Mouse (Mus musculus) layer of hippocampus, adult 2 months (tissue): ENCODE measurements at regions not wholly inside any gene's neighbourhood (a gene's known extent, or its start where the extent isn't known, plus 50 kb on each side); places are given as distances from the start of the nearest gene placed in this dataset.

Experiments
- DNase-seq, 2 experiments: peaks; one replicate each; pipeline ENCODE4 v3.0.0; 2022; ENCODE audit warnings: low spot score in 2 of 2
- H3K27ac ChIP-seq: fragments of 200-600 bp; 2 replicates; pipeline ENCODE4 v1.8.1; 2022
- H3K4me3 ChIP-seq: fragments of 200-600 bp; 2 replicates; pipeline ENCODE4 v1.8.1; 2022; ENCODE audit warnings: mild to moderate bottlenecking
- CTCF ChIP-seq: fragments of 200-600 bp; conservative IDR thresholded peaks from 2 replicates; pipeline ENCODE4 v1.8.1; 2022; ENCODE audit warnings: antibody characterized with exemption, mild to moderate bottlenecking, moderate library complexity

DNA sequence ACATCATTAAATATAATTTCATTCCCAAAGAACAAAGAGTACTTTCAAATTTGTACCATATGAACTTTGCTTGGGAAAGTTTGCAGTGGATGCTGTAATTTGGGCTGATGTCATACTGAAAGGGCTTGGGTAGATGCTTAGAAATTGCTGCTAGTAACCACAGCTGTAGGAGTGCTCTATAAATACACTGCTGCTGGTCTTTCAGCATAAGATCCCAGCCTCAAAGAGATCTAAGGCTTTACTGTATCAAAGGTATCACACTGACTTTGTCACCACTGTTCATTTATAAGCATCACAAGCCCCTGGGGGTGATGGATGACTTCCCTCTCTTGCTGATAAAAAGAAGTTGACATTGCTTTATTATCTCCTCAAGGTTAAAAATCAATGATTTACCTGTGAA is 497.2 kb downstream of the Pla2g4a start:
- TF ChIP-seq CTCF = no peak
- no peak overlapping the region for H3K27ac ChIP-seq
- no peak overlapping the region for H3K4me3 ChIP-seq
- DNase-seq = no peak

DNA sequence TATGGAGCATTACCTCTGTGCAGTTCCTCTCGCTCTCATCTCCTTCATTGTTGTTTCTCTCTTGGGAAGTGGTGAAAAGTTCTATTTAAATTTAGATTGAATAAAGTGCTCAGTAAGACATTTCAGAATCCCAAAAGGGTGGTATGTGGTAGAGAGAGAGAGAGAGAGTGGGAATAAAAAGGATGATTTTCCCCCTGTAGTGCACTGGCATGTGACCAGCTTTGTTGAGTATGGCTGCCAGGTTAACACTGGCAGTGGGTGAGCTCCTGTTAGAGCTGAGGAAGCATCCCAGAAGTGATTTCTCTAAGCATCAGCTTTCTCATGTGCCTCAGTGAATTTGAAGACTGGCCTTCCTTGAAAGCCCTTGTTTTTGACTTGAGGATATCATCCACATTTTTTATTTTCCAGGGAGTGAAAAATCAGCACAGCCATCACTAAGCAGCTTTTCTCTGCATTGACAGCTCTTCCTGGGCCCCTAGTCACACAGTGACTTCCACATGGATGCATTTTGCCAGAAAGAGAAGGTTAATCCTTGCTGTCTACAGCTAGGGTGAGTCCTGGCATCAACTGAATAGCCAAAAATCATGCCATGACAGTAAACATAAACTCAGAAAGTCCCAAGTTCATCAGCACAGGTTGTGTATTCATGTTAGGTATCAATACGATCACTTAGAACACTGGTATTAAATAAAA is 511.1 kb downstream of the Pla2g4a start:
- no peak for TF ChIP-seq CTCF
- no peak for DNase-seq
- H3K27ac ChIP-seq = no peak overlapping the region
- no peak overlapping the region for H3K4me3 ChIP-seq

DNA sequence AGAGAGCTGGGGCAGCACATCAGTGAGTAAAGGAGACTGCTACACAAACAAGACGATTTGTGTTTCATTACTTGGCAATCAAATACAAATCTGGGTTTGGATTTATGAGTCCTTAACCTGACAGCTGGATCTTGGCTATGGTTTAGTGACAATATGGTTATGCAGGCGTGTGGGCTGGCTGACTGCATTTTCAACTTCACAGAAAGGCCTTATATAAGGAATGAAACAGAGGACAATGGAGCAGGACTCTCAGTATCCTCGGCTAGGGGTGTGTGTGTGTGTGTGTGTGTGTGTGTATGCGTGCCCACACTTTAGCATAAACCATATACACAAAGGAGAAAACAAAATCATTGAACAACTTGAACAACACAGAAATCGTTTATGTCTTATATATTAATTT is 512.6 kb downstream of the Pla2g4a start:
- Histone ChIP-seq H3K4me3 (no peak overlapping the region), H3K27ac (0 out of 2 replicates have a peak overlapping the region, but pooled peaks have one; percentile 10)
- no peak for TF ChIP-seq CTCF
- DNase-seq = peak in 1 of 2 experiments; percentile 2

DNA sequence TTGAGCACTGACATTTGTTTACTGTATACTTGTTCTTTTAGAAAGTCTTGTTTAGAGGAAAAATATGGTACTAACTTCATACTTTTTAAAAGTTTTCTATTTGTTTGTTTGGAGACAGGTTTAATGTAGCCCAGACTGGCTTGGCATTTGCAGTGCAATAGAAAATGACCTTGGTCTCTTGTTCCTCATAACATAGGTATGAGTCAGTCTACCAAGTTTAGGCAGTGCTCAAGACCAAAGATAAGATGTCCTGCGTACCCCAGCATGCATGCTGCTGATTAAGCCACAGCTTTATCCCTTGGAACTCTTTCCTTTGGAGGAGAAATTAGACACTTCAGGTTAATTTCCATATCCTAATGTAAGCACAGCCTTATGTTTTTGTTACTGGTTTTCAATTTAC is 550.1 kb downstream of the Pla2g4a start:
- DNase-seq = no peak
- no peak for TF ChIP-seq CTCF
- no peak overlapping the region for H3K27ac ChIP-seq
- no peak overlapping the region for H3K4me3 ChIP-seq

DNA sequence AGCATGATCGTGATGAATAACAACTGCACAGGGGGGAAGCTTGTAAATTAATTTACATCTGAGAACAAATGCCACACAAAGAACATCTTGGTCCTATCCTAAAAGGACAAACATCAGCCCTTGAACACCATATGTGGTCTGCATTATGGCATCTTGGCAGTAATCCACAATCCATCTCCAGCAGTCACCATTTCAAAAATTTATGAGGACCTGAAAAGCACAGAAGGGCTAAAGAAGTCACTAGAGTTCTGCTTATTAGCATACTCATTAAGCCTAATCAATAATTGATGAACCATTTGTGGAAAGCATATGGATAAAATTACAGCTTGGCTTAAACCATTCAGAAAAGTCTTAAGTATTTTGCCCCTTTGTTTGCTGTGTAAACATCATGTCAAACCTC is 555.7 kb downstream of the Pla2g4a start:
- no peak for DNase-seq
- no peak overlapping the region for H3K4me3 ChIP-seq
- no peak for TF ChIP-seq CTCF
- H3K27ac ChIP-seq = no peak overlapping the region

GRCm38 (mm10) chr1:149388706-149389105 is 572.4 kb downstream of the Pla2g4a start:
- Histone ChIP-seq H3K27ac (no peak overlapping the region), H3K4me3 (no peak overlapping the region)
- TF ChIP-seq CTCF = no peak
- no peak for DNase-seq

GRCm38 (mm10) chr1:149351338-149351907 is 609.7 kb downstream of the Pla2g4a start:
- no peak for DNase-seq
- H3K27ac ChIP-seq = peak overlapping the region; percentile 62; the same call in 1 of the 2 replicates
- no peak overlapping the region for H3K4me3 ChIP-seq
- TF ChIP-seq CTCF = no peak

- no peak for DNase-seq
- no peak overlapping the region for H3K27ac ChIP-seq
- H3K4me3 ChIP-seq = no peak overlapping the region
- no peak for TF ChIP-seq CTCF
These were observed 613.7 kb downstream of the Pla2g4a start for GRCm38 (mm10) chr1:149347359-149347758.

GRCm38 (mm10) chr1:149338158-149338557 is 622.9 kb downstream of the Pla2g4a start:
- DNase-seq = no peak
- Histone ChIP-seq H3K27ac (no peak overlapping the region), H3K4me3 (no peak overlapping the region)
- TF ChIP-seq CTCF = no peak

- no peak overlapping the region for H3K27ac ChIP-seq
- no peak overlapping the region for H3K4me3 ChIP-seq
- no peak for DNase-seq
- no peak for TF ChIP-seq CTCF
These were observed 628.9 kb downstream of the Pla2g4a start for GRCm38 (mm10) chr1:149332239-149332638.

GRCm38 (mm10) chr1:149327171-149327570 is 633.9 kb downstream of the Pla2g4a start:
- DNase-seq = no peak
- Histone ChIP-seq H3K27ac (no peak overlapping the region), H3K4me3 (no peak overlapping the region)
- peak; percentile 54 for TF ChIP-seq CTCF

DNA sequence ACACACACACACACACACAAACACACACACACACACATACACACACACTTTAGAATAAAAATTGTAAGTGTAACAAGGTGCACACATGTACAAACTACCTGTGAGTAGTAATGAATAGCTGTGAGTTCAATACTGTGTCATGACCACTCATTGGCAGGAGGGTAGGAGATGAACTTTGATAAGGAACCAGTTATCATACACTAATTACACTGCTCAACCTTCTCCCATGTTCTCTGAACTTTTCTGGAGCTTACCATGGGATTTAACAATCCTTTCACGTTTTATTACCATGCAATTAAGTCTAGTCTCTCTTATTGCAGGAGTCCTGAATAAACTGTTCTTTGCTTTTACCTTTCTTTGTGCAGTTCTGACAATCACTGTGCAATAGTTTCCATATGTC is 638.0 kb downstream of the Pla2g4a start:
- no peak for TF ChIP-seq CTCF
- no peak overlapping the region for H3K27ac ChIP-seq
- no peak overlapping the region for H3K4me3 ChIP-seq
- no peak for DNase-seq

DNA sequence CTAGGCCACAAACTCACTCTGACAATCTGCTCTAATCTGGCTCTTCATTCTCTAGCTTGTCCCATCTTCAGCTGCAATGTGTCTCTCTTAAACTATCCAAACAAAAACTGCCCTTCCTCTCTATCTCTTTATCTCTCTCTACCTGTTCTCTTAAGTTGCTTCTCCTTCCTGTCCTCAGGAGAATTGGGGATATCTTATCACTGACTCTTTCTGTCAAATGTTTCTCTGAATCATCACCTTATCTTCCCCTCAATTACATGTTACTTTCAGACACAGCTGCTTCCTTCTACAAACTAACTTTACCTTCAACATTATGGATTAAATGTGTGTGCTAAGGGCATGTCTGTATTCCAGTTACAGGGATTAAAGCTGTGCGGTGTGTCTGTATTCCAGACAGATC is 671.4 kb downstream of the Pla2g4a start:
- H3K27ac ChIP-seq = no peak overlapping the region
- no peak for DNase-seq
- no peak overlapping the region for H3K4me3 ChIP-seq
- no peak for TF ChIP-seq CTCF

GRCm38 (mm10) chr1:149274932-149275331 is 686.2 kb downstream of the Pla2g4a start:
- no peak overlapping the region for H3K4me3 ChIP-seq
- peak in 1 of 2 experiments; percentile 6 for DNase-seq
- no peak overlapping the region for H3K27ac ChIP-seq
- TF ChIP-seq CTCF = no peak
